Mouse (Mus musculus) adipocyte (in vitro differentiated cells): ENCODE results near the gene Tubg2.
A peak's percentile ranks its signal among the peaks of the same experiment; 100 is the strongest.

Experiments
- DNase-seq: peaks from one replicate; pipeline ENCODE4 v3.0.0-alpha.2; 2016; ENCODE audit warnings: low spot score

Gene Tubg2

GRCm38 (mm10) chr11:101164677-101165580, 9.2 kb downstream of the Tubg2 start:
- no peak for DNase-seq

DNA sequence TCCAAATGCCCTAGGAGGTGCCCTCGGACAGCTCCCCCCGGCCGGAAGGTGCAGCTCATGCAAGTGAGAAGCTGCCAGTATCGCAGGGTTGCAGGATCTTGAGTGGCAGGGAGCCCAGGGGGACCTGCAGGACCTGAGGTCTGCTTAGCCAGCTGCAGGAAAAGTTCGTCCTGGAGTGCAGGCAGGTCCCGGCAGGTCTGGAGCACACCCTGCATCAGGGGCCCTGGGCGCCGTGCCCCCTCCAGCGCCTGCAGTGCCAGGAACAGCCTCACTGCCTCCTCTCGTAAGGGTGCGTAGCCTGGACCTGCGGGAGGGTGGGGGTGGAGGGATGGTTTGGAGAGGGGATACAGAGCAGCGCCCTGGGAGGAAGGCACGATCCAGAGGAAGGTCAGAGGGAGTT, 10.7 kb downstream of the Tubg2 start:
- DNase-seq: no peak

- DNase-seq: no peak
Measured at GRCm38 (mm10) chr11:101167211-101167962, 11.7 kb downstream of the Tubg2 start.

GRCm38 (mm10) chr11:101167963-101168300, 12.2 kb downstream of the Tubg2 start:
- no peak for DNase-seq

DNA sequence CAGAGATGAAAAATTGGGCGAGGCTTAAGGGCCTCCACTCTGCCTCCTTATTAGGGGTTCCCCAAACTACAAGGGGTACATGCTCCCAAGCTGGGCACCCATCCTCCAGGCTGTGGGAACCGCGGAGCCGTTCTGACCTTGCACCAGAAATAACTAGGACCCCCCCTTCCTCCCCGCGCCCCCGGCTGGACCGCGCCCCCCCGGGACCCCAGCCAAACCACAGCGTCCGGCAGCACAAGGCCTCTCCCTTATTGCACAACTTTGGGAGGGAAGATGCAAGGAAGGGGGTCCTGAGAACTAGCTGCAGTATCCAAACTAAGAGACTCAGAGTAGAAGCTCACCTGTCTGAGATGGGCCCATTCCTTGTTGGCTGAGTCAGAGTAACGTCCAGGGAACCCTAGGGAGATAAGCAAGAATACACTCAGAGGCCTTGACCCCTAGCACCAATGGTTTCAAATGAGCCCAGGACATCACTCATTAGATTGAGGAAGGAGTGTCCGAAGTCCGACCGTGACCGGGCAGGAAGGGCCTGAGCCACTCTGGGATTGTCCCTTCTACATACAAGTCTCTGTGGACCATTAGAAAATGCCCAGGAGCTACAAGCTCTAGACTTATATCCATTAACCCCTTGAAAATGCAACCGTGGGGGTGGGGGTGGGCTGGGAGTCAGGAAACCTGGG, 12.7 kb downstream of the Tubg2 start:
- DNase-seq: no peak

- no peak for DNase-seq
Measured at GRCm38 (mm10) chr11:101169301-101170107, 13.8 kb downstream of the Tubg2 start.

DNA sequence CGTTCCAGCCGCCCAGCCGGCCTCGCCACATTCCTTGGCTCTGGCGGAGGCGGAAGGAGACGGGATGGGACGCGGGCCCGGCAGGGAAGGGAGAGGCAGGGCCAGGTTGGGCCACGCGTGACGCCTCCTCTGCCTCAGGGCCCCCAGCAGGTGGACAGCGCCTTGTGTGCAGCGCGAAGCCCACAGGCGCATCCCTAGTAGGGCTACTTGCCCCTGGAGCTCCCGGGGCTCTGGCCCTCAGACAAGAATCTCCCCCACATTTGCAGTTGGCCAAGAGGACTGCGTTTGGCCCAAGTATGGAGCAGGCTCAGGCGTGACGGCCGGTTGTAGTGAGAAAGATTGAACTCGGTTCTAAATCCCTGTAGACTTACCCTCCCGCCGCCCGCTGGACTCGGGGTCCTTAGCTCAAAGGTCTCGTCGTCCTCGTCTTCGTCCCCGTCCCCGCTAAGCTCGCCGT, 14.7 kb downstream of the Tubg2 start, which contains the start of gene Cntnap1:
Gene Cntnap1, plus strand, starts transcription at position 170 of the 457 bp plus-strand sequence.
- DNase-seq: peak; percentile 68

GRCm38 (mm10) chr11:101170811-101171610, 15.3 kb downstream of the Tubg2 start, which contains the start of gene Plekhh3:
Plekhh3 (minus strand) TSS chr11:101171351.
- DNase-seq: peak; percentile 98

DNA sequence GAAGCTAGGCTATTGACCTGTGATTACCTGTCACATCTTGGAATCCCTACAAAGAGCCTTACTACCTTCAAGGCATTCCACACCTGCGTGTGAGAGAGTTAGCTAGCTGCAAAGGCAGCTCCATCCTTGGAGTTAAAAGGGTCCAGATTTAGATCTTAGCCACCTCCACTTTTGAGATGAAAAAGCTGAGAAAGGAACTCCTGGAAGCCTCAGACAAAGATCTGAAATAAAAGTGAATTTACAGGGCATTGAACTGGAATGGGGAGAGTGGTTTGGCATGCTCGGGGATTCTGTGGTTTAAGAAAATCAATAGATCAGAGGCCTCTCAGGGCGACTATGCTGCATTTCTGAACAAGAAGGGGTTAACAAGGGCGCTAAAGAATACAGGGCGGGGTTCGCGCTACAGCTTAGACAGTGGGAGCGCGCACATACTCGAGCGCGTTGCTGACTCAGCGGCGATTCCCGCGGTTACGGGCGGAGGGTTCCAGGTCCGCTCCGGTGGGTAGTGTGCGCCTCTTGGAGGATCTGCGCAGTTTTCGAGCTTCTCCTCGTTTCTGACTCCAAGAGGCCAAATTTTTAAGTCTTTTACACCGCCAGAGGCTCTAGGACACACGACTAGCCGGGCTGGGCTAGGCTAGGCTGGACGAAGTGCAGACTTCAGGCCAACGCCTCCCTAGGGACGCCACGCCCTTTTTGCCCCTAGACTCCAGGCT, 16.2 kb downstream of the Tubg2 start:
- peak; percentile 87 for DNase-seq

DNA sequence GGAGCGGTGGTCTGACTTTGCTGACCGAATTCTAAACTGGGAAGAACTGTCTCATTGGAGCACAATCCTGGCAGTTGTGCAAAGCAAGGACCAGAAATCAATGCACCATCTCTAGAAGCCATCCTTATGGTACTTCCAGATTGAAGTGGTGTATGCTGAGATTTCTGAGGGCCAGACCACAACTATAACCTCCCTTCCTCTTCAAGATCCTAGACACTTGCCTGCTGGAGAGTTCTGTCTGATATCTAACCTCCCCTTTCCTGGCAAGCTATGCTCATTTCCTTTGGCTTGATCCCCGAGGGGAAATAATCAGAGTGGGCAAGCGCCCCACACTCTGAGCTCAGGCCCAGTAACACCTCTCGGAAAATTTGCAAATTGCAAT, 16.7 kb downstream of the Tubg2 start:
- DNase-seq: no peak

GRCm38 (mm10) chr11:101173112-101173511, 17.4 kb downstream of the Tubg2 start:
- no peak for DNase-seq

- no peak for DNase-seq
Measured at GRCm38 (mm10) chr11:101173631-101174388, 18.1 kb downstream of the Tubg2 start.

DNA sequence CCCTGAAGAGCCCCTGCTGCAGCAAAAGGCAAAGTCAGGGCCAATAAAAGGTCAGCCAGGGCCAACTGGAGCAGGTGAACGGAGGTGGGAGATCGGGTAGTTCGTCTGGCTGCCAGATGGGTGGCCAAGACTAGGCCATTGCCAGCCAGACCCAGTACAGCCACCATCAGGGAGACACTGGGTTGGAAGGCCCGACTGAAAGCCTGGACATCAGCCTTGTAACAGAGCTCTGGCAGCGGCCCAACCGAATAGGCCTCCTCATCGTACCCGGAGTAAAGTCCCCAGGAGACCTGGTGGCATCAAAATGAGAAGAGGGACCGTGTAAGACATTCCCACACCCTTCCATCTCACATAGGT, 18.7 kb downstream of the Tubg2 start:
- no peak for DNase-seq

- DNase-seq: no peak
Measured at GRCm38 (mm10) chr11:101174851-101175628, 19.3 kb downstream of the Tubg2 start, which contains the start of gene Ccr10. Ccr10 (minus strand) TSS chr11:101175443.

DNA sequence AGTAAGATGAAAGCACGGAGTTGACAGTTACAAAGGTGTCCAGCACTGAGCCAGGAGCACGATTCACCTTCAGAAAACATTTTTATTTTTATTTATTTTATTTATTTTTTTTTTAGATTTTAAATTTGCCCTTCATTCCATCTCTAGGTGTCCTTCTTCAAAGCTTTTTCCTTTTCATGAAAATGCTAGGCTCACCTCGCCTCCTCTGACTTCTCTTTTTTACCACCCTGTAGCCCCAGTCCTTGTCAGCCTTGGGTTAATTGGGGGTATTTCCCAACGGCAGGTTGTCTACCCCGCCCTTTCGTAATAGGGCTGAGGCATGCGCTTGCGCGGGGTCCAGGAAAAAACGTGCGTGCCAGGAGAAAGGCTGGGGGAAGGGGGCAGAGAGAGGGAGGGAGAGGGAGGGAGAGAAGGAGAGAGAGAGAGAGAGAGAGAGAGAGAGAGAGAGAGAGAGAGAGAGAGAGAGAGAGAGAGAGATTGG, 20.0 kb downstream of the Tubg2 start:
- no peak for DNase-seq

DNA sequence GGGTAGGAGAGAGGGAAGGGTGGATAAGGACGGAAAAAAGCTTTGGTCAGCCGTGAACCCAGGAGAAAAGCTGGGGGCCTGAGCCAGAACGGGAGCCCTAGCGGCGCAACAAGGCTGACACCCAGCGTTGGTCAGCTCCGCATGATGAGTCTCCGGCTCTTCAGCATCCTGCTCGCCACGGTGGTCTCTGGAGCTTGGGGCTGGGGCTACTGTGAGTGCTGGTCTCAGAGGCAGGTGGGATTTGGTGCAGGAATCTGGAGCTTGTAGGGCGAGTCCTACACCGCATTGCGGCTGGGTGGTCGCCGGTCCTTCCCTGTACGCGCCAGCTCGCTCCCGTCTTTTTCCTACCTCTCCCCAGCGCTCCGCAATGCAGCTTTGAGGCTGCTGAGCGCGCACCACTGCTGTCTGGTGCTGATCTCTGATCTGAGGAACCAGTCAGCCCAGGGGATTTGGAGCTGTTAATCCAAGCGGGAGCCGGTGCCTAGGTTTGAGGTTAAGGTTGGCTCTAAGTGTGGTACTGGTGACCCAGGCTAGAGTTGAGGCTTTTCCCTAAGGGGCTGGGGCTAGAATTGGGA, 20.5 kb downstream of the Tubg2 start:
- DNase-seq: no peak

- DNase-seq: no peak
Measured at GRCm38 (mm10) chr11:101176933-101177773, 21.4 kb downstream of the Tubg2 start.
